Mouse (Mus musculus) natural killer cell, adult 2 months (primary cell): ENCODE data around the gene Gm13212.
"Not testable (repeated sequence)": the region's sequence is repeated elsewhere in the genome, so short reads cannot be mapped to it uniquely, and the experiment has no call there.

Experiments used
- DNase-seq, 2 experiments: peaks; one replicate each; pipeline ENCODE4 v3.0.0; 2022; ENCODE audit warnings: low spot score in 2 of 2

The Gm13212 gene

DNA sequence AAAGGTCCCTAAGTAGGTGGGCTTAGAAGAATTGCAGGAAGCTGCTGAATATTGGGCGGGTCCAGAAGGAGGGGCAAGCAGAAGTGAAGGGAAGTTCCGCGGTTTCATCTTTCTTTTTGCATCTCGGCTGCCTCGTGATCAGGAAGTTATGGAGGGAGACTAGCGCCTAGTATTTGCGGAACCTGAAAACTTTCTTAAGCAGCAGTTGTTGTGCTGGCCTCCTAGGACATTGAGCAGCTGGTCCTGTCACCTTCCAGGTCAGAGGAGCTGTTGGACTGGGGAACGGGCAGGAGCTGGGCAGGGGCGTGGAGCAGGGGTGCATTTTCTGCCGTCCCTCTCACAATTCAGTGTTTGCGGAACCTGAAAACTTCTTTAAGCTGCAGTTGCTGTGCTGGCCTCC is at the start of gene Gm13212:
Gene Gm13212 (plus strand): TSS at position 89 of the 400 bp plus-strand sequence.
- peak; percentile 45 to 47 for DNase-seq

DNA sequence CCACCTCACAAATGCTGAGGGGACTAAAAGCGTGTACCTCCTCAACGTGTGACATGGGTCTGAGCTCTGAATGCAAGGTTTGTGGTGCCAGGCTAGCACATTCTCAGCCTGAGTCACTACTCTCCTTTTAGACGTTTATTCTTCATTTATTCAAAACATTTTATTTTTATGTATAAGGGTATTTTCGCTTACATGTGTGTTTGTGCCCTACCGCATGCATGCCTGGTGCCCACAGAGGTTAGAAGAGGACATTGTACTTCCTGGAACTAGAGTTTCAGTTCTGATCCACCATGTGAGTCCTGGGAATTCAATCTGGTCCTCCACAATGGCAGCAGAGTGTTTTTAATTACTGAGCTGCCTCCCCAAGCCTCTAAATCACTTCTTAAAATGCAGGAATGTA is 41.1 kb upstream of the Gm13212 start:
- DNase-seq: not testable (repeated sequence)

DNA sequence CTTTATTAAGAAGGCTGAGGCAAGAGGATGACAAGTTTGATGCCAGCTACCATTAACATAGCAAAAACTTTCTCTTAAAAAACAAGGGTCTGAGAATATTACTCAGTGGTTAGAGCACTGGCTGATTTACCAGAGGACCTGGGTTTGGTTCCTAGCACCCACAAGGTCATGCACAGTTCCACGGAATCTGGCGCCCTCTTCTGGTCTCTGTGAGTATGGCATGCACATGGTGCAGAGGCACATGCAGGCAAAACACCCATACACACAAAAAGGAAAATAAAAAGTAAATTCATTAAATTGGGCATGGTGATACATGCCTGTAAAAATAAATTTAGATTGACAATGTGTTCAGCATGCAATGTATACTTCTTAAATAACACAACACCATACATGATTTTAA is 39.9 kb upstream of the Gm13212 start:
- not testable (repeated sequence) for DNase-seq

DNA sequence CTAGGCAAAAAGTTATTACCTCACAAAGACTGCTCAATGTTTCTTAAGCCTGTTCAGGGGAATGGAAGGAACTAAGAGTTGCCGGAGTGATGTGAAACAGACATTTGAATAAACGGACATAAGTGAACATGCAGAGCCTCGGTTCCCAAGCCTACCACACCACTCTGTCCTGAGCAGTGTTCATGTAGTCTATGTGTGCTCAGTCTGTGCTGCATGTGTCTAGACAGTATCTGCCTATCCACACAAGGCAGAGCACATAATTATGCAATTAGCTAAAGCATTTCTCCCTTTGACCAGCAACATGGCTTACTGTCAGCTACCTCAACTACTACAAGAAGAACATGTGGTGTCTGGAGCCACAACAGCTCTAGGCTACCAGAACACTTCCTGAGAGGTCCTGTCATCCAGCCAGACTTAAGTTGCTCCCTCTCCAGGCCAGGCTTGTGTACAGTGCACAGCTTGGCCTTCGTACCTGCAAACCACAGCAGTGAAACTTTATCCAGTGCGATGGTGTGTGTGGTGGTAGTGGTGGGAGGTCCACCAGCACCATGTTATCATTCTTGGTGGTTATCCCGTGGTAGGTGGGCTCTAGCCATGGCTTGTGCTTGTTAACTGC is 39.1 kb upstream of the Gm13212 start:
- DNase-seq: not testable (repeated sequence)

- not testable (repeated sequence) for DNase-seq
These were observed 38.5 kb upstream of the Gm13212 start for GRCm38 (mm10) chr4:145546477-145546876.

DNA sequence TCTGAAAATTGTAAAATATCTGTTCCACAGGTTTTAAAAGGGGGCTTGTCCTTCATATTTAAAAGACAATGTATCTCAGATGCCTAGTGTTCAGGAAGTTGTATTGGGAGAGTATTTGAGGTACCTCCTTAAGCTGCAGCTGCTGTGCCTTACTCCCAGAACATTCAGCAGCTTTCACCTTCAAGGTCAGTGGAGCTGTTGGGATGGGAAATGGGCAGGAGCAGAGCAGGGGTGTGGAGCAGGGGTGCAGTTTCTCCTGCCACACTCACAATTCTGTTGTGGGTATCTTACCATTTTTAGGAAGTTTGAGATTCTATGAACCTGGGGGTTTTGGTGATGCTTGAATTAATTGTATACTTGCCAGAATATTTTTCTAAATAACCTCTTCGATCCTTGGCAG is 28.3 kb upstream of the Gm13212 start:
- no peak for DNase-seq

DNA sequence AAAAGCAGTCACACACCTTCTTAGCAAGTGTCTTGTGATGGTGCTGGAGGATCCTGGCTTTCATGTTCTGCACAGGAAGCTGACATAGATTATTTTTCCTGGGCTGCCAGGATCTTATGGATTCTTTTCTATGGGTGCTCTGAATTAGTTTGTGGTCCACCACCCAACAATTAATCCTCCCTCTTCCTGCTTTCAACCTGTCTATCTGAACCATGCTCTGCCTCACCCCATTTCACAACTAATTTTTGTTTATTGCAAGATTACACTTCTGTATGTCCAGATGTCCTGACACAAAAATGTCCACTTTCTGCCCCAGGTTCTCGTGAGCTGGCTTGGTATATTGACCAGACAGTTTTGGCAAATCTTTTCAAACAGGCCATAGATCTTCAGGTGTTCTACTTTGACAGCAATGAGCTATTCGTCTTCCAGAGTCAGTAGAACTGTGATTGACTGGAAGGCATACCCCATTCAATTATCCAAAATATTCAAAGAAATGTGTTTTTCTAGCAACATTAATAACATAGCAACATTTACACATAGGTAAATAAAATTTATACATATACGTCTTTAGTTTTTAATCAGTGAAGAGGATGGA is 25.4 kb upstream of the Gm13212 start:
- DNase-seq: no peak

GRCm38 (mm10) chr4:145564111-145564821 is 20.7 kb upstream of the Gm13212 start:
- no peak for DNase-seq

- DNase-seq: not testable (repeated sequence)
These were observed 14.5 kb upstream of the Gm13212 start for GRCm38 (mm10) chr4:145570461-145570860.

GRCm38 (mm10) chr4:145576623-145577022 is 8.3 kb upstream of the Gm13212 start:
- not testable (repeated sequence) for DNase-seq

GRCm38 (mm10) chr4:145580333-145580732 is 4.6 kb upstream of the Gm13212 start:
- DNase-seq: not testable (repeated sequence)

DNA sequence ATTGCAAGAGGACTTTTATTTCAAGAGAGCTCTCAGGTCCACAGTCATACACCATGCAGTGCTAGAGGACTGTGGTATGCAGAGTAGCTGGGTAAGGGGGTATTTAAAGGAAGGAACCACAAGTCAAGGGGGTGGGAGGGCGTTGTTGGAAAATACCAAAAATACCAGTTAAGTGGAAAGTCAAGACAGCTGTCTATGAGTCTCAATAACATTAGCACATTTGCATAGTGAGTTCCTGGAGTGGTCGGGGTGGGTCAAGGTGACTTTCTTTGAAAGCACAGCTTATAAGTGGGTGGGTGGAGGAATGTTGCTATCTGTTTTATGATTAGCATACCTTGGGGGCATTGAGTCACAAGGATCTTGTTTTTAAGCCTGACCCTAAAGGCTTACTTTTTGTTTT is 1.1 kb downstream of the Gm13212 start:
- DNase-seq: not testable (repeated sequence)

DNA sequence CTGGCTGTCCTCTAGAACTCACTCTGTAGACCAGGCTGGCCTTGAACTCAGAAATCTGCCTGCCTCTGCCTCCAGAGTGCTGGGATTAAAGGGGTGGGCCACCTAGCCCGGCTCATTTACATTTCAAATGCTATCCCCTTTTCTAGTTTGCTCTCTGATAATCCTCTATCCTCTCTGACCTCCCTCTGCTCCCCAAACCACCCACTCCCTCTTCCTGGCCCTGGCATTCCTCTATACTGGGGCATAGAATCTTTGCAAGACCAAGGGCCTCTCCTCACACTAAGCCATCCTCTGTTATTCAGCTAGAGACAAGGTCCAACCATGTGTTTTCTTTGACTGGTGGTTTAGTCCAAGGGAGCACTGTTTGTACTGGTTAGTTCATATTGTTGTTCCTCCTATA is 9.2 kb downstream of the Gm13212 start:
- DNase-seq: not testable (repeated sequence)

DNA sequence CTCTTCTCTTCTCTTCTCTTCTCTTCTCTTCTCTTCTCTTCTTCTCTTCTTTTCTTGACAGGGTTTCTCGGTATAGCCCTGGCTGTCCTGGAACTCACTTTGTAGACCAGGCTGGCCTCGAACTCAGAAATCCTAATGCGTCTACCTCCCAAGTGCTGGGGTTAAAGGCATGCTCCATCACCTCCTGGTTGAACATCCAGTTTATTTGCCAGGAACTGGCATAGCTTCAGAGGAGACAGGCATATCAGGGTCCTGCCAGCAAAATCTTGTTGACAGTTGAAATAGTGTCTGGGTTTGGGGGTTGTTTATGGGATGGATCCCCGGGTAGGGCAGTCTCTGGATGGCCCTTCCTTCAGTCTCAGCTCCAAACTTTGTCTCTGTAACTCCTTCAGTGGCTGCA is 9.8 kb downstream of the Gm13212 start:
- DNase-seq: not testable (repeated sequence)

DNA sequence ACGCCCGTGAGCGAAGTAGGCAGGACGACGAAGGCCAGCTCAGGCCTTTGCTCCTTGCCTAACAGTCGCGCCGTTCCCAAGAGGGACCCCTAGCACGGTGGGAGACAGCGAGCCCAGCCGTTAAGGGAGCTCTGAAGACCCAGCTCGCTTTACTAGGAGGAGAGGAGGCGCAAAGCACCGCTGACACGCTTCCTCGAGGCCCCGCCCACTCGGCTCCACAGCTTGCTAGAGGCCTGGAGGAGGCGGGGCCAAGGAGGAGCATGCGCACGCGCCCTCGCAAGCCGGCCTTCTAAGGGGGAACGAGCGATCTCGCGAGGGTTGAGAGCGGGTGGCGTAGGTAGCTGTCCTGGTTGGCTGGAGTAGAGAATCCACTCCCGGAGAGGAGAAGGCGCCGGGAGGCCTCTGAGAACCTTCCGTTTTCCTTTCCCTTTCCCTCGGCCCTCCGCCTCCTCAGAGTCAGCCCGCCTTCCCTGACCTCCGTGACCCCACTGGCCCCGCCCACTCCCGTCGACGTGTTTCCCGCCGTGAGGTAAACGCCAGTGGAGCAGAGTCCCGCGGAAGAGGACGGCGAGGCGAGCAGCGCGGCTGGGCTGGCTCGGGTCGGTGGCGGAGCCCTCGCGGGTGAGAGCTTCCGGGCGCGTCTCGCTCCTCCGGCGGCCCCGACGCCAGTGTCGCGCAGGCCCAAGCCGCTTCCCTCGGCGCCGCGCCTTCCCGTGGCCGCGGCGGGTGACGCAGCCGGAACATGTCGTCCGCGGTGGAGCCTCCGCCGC is 55.6 kb downstream of the Gm13212 start:
- not testable (repeated sequence) for DNase-seq

DNA sequence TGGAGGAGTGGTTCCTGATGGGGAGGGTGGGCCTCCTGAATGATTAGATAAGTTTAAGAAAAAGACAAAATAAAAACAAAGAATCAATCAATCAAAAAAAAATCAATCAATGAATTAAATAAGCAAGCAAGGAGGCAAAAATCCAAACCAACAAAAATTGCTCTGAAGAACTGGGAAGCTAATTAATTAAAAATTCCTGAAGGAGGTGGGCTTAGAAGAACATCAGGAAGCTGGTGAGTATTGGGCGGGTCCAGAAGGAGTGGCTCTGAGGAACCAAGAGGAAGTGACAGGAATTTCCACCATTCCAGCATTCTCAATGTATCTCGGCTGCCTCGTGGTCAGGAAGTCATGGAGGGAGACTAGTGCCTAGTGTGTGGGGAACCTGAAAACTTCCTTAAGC is 85.4 kb downstream of the Gm13212 start, which contains the start of gene Zfp980:
Gene Zfp980 (plus strand): TSS at position 301 of the 400 bp plus-strand sequence.
- DNase-seq: not testable (repeated sequence)

DNA sequence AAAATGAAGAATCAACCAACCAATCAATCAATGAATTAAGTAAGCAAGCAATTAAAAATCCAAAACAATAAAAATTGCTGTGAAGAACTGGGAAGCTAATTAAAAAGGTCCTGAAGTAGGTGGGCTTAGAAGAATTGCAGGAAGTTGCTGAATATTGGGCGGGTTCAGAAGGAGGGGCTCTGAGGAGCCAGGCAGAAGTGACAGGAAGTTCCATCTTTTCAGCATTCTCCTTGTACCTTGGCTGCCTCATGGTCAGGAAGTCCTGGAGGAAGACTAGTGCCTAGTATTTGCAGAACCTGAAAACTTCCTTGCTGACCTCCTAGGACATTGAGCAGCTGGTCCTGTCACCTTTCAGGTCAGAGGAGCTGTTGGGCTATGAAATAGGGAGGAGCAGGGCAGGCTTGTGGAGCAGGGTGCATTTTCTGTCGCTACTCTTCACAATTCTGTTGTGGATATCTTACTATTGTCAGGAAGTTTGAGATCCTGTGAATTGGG is 89.4 kb downstream of the Gm13212 start:
- not testable (repeated sequence) for DNase-seq
